Mouse (Mus musculus) fat pad, adult 2 months (tissue): ENCODE measurements around the gene Ccdc85c.

Source experiments
- DNase-seq: peaks from one replicate; pipeline ENCODE4 v3.0.0-alpha.2; 2011; ENCODE audit warnings: low read depth, low spot score; ENCODE audit errors: extremely low read depth

The Ccdc85c gene

DNA sequence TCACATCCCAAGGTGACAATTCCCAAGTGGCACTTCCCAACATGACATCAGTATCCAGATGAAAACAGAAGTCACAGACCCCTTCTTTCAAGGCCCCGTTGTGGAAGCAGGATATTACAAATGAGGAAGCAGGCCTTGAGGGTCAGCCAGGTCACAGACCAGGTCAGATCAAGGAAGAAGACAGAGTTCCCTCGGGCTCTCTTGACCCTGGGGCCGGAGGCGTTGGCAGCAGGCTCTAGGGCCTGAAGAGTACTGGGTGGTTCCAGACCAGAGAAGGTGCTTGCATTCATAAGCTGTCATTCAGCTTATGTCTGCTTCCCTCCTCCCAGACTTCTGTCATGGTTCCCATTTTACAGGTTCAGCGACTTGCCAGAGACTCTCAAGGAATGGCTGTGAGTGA lies 5.5 kb downstream of the Ccdc85c start:
- DNase-seq: no peak

DNA sequence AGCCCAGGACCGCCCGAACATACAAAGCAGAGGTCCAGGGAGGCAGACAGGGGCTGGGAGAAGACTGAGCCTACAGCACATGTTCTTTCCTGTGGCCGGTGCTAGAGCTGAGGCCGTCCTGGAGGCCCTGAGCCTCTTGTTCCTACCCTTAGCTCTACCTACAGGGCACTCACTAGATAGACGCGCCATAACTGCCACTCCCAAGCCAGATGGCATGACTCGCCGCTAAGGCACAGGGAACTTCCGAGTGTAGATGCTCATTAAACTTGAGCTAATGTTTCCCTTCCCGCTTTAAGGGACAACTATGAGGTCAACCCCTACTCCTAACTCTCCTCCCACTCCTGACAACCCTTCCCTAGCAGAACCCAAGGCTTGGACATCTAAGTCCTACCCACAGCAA lies 6.3 kb downstream of the Ccdc85c start:
- DNase-seq: no peak

DNA sequence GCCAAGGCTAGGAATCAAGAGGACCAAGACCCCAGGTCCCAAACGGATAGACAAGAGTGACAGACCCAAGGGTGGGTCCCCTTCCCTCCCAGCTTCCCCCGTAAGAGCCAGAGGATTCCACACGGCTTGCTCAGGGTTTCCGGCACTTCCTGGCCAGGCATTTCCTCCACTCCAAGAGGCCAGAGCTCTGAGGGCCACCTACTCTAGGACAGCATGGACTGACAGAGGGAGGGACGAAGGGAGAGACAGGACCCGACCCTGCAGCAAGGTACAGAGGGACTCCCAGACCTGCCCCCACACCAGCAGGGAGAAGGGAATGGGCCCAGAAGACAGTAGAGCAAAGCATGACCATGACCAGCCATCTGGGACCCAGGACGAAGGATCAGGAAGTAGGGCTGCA lies 7.6 kb downstream of the Ccdc85c start:
- no peak for DNase-seq

- no peak for DNase-seq
These were observed 9.2 kb downstream of the Ccdc85c start for GRCm38 (mm10) chr12:108265831-108266619.

DNA sequence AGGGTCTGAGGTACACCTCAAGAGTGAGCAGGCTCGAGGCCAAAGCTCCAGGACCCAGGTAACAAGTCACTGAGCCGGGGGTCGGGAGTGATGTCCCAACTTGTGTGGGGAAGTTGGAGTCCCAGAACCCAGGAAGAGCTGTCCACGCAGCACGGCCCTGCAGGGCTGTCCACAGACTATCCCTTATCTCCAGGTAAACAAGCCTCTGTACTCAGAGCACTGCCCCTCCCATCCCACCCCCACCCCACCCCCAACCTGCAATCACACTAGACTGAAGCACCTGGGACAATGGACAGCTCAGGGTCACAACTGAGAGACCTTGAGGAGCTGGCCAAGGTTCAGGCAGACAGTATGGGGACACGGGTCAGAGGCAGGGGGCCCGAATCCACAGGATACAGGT lies 10.3 kb downstream of the Ccdc85c start:
- no peak for DNase-seq

GRCm38 (mm10) chr12:108260950-108261349 lies 14.3 kb downstream of the Ccdc85c start:
- no peak for DNase-seq

- DNase-seq: no peak
These were observed 15.7 kb downstream of the Ccdc85c start for GRCm38 (mm10) chr12:108259322-108260049.

DNA sequence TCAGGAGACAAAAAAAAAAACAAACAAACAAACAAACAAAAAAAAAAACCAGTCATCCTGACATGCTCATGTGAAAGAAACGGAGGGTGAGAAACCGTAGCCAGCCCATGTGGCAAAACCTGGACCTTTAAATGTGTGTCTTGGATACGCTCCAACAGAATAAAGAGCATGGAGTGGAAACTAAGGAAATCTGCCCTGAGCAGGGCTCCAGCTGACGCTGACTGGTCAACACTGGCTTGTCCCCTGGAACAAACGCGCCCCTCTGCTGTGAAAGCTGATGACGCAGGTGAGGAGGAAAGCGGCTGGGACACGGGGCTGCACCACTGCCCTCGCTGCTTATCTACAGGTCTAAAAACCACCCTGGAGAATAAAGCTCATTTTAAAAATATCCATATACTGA lies 18.5 kb downstream of the Ccdc85c start:
- DNase-seq: no peak

- no peak for DNase-seq
These were observed 19.3 kb downstream of the Ccdc85c start for GRCm38 (mm10) chr12:108255960-108256359.

DNA sequence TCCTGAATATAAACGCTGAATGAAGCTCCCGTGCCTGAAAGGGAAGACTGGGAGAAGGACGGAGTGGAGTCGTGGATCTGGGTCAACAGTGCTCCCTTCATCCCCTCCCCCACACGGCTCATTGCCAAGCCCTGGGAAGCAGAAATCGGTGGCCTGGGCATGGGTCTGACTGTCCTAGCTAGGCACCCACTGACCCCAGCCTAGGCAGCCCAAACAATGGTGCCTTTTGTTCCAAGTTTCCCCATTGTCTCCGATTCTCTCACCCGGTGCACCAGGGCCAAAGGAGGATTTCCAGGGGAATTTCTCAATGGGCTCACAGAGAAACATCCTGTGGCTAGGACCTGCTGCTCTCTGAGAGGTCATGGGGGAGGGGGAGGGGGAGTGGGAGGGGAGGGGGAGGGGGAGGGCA lies 19.7 kb downstream of the Ccdc85c start:
- DNase-seq: peak; percentile 84

DNA sequence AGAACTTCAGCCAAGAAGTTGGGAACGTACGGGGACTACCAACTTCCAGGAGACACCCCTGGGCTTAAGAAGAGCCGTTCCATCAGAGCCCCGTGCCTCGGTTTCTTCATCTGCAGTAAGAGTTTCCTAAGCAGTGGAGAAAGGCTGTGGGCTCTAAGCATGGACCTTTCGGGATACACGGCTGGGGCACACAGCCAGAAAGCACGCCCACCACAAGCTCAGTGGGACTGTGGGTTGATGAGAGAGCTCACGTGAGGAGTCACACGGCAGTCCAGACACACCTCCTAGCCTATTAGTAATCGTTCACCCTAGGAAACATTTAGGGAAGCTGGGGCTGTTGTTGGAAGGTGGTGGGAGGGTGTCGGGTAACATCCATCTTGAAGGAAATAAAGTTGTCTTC lies 22.2 kb downstream of the Ccdc85c start:
- peak; percentile 69 for DNase-seq

GRCm38 (mm10) chr12:108251825-108252542 lies 23.2 kb downstream of the Ccdc85c start:
- DNase-seq: no peak

DNA sequence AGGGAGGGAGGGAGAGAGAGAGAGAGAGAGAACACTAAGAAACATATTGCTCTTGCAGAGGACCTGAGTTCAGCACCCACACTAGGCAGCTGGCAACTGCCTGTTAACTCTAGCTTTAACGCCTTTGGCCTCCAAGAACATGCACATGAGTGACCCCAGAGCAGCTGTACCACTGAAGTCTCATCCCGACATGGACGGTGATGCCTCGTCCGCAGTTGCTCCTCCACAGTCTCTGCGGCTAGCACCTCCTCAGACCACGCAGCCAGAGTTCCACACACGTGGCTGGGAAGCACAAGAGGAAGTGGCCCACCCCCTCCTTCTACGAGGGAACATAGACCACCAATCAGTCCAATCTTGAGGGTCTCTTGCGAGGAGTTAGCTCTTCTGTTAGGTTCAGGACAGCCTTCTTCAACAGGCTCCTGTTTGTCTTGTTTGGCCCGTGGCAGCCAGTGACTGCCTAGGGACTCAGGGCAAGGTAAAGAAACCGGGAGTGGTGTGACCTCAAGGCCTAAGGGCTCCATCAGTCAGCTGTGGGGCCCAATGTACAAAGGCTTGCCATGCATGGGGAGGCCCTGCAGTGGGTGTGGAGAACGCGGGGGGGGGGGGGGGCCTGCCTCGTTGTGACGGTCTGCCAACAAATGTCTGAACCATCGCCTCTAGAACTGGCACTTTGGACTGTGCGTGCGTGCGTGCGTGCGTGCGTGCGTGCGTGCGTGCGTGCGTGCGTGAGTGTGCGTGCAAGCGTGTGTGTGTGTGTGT lies 24.0 kb downstream of the Ccdc85c start:
- DNase-seq: no peak

GRCm38 (mm10) chr12:108249522-108249921 lies 25.7 kb downstream of the Ccdc85c start:
- DNase-seq: no peak

- no peak for DNase-seq
These were observed 26.2 kb downstream of the Ccdc85c start for GRCm38 (mm10) chr12:108249019-108249418.

GRCm38 (mm10) chr12:108246759-108247500 lies 28.3 kb downstream of the Ccdc85c start:
- no peak for DNase-seq

DNA sequence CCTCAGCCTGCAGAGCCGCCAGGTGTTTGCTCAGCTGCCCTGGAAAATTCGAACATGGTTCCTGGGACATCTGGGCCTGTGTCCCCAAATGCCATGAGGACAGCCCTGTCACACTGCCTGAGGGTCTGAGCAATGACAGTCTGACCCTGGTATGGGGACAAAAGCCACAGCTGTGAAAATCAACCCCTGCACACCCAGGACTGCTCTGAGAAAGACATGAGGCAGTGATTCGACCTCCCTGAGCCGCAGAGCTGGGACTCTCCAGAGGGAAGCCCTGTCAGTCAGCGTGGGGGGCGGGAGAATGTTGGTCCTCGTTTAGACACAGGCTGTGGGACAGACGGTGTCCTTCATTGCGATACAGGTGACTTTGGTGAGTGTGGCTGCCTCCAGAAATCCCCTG lies 29.6 kb downstream of the Ccdc85c start:
- no peak for DNase-seq

GRCm38 (mm10) chr12:108244778-108245177 lies 30.4 kb downstream of the Ccdc85c start:
- DNase-seq: no peak

GRCm38 (mm10) chr12:108242243-108242745 lies 32.9 kb downstream of the Ccdc85c start:
- no peak for DNase-seq

DNA sequence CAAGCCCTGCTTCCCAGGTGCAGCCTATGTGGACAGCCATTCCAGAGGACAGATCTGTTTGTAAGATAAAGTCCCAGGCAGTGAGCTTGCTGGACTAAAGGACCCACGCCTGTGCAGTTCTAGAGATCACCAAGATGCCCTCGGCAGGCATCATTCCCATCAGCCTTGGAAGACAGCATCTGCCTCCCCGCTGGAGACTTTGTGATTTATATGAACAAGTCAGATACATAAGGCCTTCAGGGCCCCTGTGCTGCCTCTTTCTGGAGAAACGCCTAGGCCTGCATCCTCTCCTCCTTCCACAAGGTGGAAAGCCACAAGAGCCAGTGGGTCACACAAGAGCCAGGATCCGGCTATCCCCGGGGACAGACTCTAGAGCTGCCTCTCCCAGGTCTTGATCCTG lies 33.6 kb downstream of the Ccdc85c start:
- no peak for DNase-seq
